Mouse (Mus musculus) liver, embryonic 14.5 days (tissue): ENCODE data around the gene Txnip.

Experiments
- CTCF ChIP-seq: IDR thresholded peaks from 2 replicates; pipeline ENCODE4 v1.5.1; 2016; ENCODE audit warnings: antibody characterized with exemption, low read depth, control low read depth
- EP300 ChIP-seq: IDR thresholded peaks from 2 replicates; pipeline ENCODE4 v1.6.1; 2016; ENCODE audit warnings: antibody characterized with exemption, low read depth

GRCm38 (mm10) chr3:96595661-96596060 is 37.9 kb downstream of the Txnip start:
- TF ChIP-seq EP300 (no peak), CTCF (no peak)
